Mouse (Mus musculus): Measurements from ENCODE around the gene Papss1.

- TF ChIP-seq CTCF (IDR thresholded peaks at IDR 0.05; ENCODE audit: borderline replicate concordance, insufficient read depth, low read depth, low read length), result no peak
- TF ChIP-seq POLR2A (IDR thresholded peaks at IDR 0.05; ENCODE audit: borderline replicate concordance, insufficient read depth, low read length), result no peak
These were observed 22.2 kb downstream of the Papss1 start for GRCm38 (mm10) chr3:131586818-131587217.

Data from cerebellum, adult 2 months (tissue).